Mouse (Mus musculus) liver, embryonic 14.5 days (tissue): ENCODE data around the gene Tor4a.

Source experiments
- CTCF ChIP-seq: IDR thresholded peaks from 2 replicates; pipeline ENCODE4 v1.5.1; 2016; ENCODE audit warnings: antibody characterized with exemption, low read depth, control low read depth
- EP300 ChIP-seq: IDR thresholded peaks from 2 replicates; pipeline ENCODE4 v1.6.1; 2016; ENCODE audit warnings: antibody characterized with exemption, low read depth

DNA sequence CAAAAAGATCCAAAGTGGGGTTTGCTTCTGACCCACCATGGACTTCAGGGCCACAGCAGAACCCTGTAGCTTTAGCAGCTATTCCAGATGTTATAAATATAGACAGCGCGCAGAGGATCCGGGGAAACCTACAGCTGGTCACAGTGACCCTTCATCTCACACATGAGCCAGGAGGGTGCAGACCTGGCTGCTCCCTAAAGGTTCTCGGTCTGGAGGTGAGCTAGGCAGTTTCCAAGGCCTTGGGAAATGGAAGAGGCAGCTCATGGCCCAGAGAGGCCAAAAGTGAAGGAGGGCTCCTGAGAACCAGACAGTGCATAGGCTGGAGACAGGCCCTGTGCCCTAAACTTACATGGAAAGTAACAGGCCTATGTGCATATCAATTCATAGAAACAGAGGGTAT lies 22.9 kb downstream of the Tor4a start:
- TF ChIP-seq CTCF: no peak
- TF ChIP-seq EP300: no peak
